Mouse (Mus musculus) megakaryocyte, embryonic 14.5 days (primary cell): ENCODE measurements at regions not wholly inside any gene's neighbourhood (a gene's known extent, or its start where the extent isn't known, plus 50 kb on each side); places are given as distances from the start of the nearest gene placed in this dataset.

Experiments used
- FLI1 ChIP-seq: IDR thresholded peaks from 2 replicates; pipeline ENCODE4 v1.6.1; 2012; ENCODE audit warnings: low read length, inconsistent platforms, mixed read lengths
- GATA1 ChIP-seq: IDR thresholded peaks from 3 replicates; pipeline ENCODE4 v1.6.1; 2012; ENCODE audit warnings: mixed read lengths, low read length, inconsistent platforms, borderline replicate concordance

- TF ChIP-seq GATA1 (no peak), FLI1 (no peak)
Measured at GRCm38 (mm10) chr13:112223616-112224015, 64.6 kb upstream of the Ankrd55 start.
